Mouse (Mus musculus) heart, postnatal 4 days (tissue): ENCODE data around the gene Nlrp9c. TPM values are rescaled to one million over a fixed set of nuclear protein-coding genes. Genes with fewer than 3 reads are reported as not detected.
"Not testable (repeated sequence)": the region's sequence is repeated elsewhere in the genome, so short reads cannot be mapped to it uniquely, and the experiment has no call there.

Experiments
- DNase-seq: peaks from one replicate; pipeline ENCODE4 v3.0.0; 2021
- total RNA-seq, 2 experiments: library from RNA; stranded (reverse); gene quantifications; 2 replicates each; pipeline ENCODE4 v1.2.3; 2021

The Nlrp9c gene
- not detected for total RNA-seq

GRCm38 (mm10) chr7:26403600-26403999 lies at the start of gene Nlrp9c:
TSS of gene Nlrp9c (minus strand) at chr7:26403700.
- DNase-seq, result not testable (repeated sequence)

- DNase-seq, result no peak
Observed at GRCm38 (mm10) chr7:26434813-26435212, 31.3 kb upstream of the Nlrp9c start, which contains the start of gene Nlrp4a. TSS of gene Nlrp4a (plus strand) at chr7:26435113.

GRCm38 (mm10) chr7:26391811-26392210 lies 11.7 kb downstream of the Nlrp9c start:
- DNase-seq, result not testable (repeated sequence)

GRCm38 (mm10) chr7:26391137-26391536 lies 12.4 kb downstream of the Nlrp9c start:
- DNase-seq, result not testable (repeated sequence)

- DNase-seq, result not testable (repeated sequence)
Observed at GRCm38 (mm10) chr7:26386691-26387090, 16.8 kb downstream of the Nlrp9c start.

- no peak for DNase-seq
Observed at GRCm38 (mm10) chr7:26380807-26381206, 22.7 kb downstream of the Nlrp9c start.

GRCm38 (mm10) chr7:26373221-26373620 lies 30.3 kb downstream of the Nlrp9c start:
- not testable (repeated sequence) for DNase-seq

GRCm38 (mm10) chr7:26356719-26357118 lies 46.8 kb downstream of the Nlrp9c start:
- not testable (repeated sequence) for DNase-seq

GRCm38 (mm10) chr7:26352258-26352657 lies 51.2 kb downstream of the Nlrp9c start:
- DNase-seq, result not testable (repeated sequence)

- DNase-seq, result not testable (repeated sequence)
Observed at GRCm38 (mm10) chr7:26350177-26350576, 53.3 kb downstream of the Nlrp9c start.

- not testable (repeated sequence) for DNase-seq
Observed at GRCm38 (mm10) chr7:26320361-26320760, 83.1 kb downstream of the Nlrp9c start.

GRCm38 (mm10) chr7:26315809-26316208 lies 87.7 kb downstream of the Nlrp9c start:
- DNase-seq, result not testable (repeated sequence)

- not testable (repeated sequence) for DNase-seq
Observed at GRCm38 (mm10) chr7:26315194-26315593, 88.3 kb downstream of the Nlrp9c start.

- not testable (repeated sequence) for DNase-seq
Observed at GRCm38 (mm10) chr7:26311786-26312185, 91.7 kb downstream of the Nlrp9c start.

GRCm38 (mm10) chr7:26306926-26307325 lies 96.6 kb downstream of the Nlrp9c start, which contains the start of gene Cyp2a4:
TSS of gene Cyp2a4 (plus strand) at chr7:26307169.
- not testable (repeated sequence) for DNase-seq

- DNase-seq, result not testable (repeated sequence)
Observed at GRCm38 (mm10) chr7:26303429-26304166, 99.9 kb downstream of the Nlrp9c start.

Other genes starting within 250 kb of the Nlrp9c start
- gene Cyp2b9, start 230.3 kb downstream of the Nlrp9c start, total RNA-seq, result not detected
- not detected for gene Vmn1r184, start 143.4 kb downstream of the Nlrp9c start, total RNA-seq
- gene Cyp2a4, start 96.5 kb downstream of the Nlrp9c start, total RNA-seq, result not detected
- not detected for gene Nlrp4a, start 31.4 kb upstream of the Nlrp9c start, total RNA-seq
- not detected for gene Nlrp9a, start 131.3 kb upstream of the Nlrp9c start, total RNA-seq
- not detected for gene Vmn1r185, start 214.8 kb upstream of the Nlrp9c start, total RNA-seq